Mouse (Mus musculus): ENCODE results near the gene Mylk2.

Mylk2 gene

GRCm38 (mm10) chr2:152944013-152944412, 32.9 kb downstream of the Mylk2 start:
- DNase-seq (ENCODE audit: low spot score) = no peak

GRCm38 (mm10) chr2:152947098-152947497, 35.9 kb downstream of the Mylk2 start:
- peak; percentile 53 for DNase-seq (ENCODE audit: low spot score)

GRCm38 (mm10) chr2:152948438-152949020, 37.4 kb downstream of the Mylk2 start:
- DNase-seq (ENCODE audit: low spot score) = no peak

GRCm38 (mm10) chr2:152950358-152951064, 39.4 kb downstream of the Mylk2 start:
- no peak for DNase-seq (ENCODE audit: low spot score)

GRCm38 (mm10) chr2:152951065-152951849, 40.1 kb downstream of the Mylk2 start, which contains the start of gene Dusp15:
Dusp15 (minus strand) TSS chr2:152951698.
- no peak for DNase-seq (ENCODE audit: low spot score)

- no peak for DNase-seq (ENCODE audit: low spot score)
These were observed 40.9 kb downstream of the Mylk2 start for GRCm38 (mm10) chr2:152951850-152952720.

- no peak for DNase-seq (ENCODE audit: low spot score)
These were observed 47.0 kb downstream of the Mylk2 start for GRCm38 (mm10) chr2:152958116-152958515.

- DNase-seq (ENCODE audit: low spot score) = peak; percentile 74
These were observed 51.1 kb downstream of the Mylk2 start, which contains the start of gene Ttll9 for GRCm38 (mm10) chr2:152962091-152962793. Ttll9 (plus strand) TSS chr2:152962485.

- DNase-seq (ENCODE audit: low spot score) = no peak
These were observed 54.4 kb downstream of the Mylk2 start for GRCm38 (mm10) chr2:152965555-152965954.
